Mouse (Mus musculus) urinary bladder, postnatal 0 days (tissue): ENCODE data around the gene 9030612E09Rik. TPM values are rescaled to one million over a fixed set of nuclear protein-coding genes. Genes with fewer than 3 reads are reported as not detected.

Experiments
- polyA plus RNA-seq: library from polyadenylated mRNA; unstranded; fragments of >200 nt; fragmentation: Nextera tagmentation; extraction: Ambion mirVana; gene quantifications from 2 replicates; pipeline ENCODE4 v1.2.1, GENCODE M21; 2015

9030612E09Rik gene
- polyA plus RNA-seq, result 0.17 and 0.33 TPM in 2 replicates

DNA sequence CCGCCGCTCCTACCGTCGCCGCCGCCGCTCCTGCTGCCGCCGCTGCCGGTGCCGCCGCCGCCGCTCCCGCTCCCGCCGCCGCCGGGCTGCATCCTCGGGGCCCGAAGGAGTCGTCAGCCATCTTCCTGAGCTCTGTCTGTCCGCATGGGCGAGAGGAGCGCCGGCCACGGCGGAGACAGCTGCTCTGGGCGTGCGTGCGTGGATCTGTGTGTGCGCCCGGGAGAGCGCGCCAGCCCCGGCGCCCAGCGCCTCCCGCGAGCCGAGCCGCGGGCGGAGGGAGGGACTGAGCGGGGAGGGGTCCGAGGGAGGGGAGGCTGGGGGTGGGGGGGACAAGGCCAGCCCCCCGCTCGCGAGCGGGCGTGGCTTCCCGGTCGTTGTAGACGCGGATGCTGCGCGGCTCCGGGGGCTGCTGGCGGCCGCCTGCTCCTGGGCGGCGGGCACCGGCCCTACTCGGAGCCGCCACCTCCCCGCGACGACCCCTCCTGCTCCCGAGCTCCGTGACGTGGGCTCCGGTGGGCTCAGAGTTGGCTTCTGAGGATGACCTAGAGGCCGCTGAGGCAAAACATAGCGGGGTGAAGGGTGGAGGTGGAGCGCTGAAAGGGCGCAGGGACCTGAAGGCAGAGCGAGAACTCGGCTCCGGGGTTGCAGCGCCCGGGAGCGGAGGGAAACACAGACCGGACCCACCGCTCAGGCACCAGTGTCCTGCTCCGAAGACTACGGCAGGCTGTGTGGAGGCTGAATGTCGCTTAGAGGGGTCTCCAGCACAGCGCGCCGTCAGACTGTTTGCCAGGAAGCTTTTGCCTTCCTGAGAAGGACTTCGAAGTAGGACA is at the start of gene 9030612E09Rik, which contains the start of gene Sobp:
9030612E09Rik (plus strand) TSS at position 379 of the 830 bp plus-strand sequence.
Sobp (minus strand) TSS at position 205 of the 830 bp plus-strand sequence.

DNA sequence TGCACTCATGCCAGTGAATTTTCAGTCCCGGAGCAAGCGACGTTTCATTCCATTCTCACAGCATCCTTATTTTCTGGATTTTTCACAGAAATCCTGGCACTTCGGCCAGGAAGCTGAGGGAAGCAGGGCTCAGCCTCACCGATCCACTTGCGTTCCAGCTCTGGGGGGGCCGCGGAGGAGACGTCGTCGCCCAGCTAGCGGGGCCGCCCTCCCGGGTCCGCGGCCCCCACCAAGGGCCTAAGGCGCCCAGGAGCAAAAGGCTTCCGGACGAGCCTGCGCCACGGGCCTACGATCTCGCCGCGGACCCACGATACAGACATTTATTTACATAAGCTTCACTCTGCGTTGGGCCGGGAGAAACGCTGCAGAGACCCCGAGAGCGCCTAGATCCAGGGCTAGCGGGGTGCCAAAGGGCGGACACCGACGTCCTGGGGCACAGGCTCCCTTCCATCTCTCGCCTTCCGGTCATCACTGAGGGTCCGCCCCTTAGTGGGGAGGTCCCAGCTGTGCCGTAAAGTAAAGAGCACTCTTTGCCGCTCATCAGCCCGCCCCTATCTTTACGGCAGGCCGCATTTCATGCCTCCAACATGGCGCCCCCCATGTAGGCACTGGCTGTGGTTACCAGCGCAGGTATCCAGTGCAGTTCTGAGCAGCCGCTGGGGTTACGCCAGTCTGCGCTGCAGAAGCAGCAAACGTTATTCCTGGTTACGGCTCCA is 46.6 kb downstream of the 9030612E09Rik start, which contains the start of gene Pdss2:
Pdss2 (plus strand) TSS at position 577 of the 716 bp plus-strand sequence.

Other genes starting within 250 kb of the 9030612E09Rik start
- 0.47 and 0.52 TPM in 2 replicates for gene Sobp, start 174 bp upstream of the 9030612E09Rik start, polyA plus RNA-seq
- 7.5 and 9.5 TPM in 2 replicates for gene Pdss2, start 46.8 kb downstream of the 9030612E09Rik start, polyA plus RNA-seq